Mouse (Mus musculus): Measurements from ENCODE around the gene Prss33. TPM values are rescaled to one million over a fixed set of nuclear protein-coding genes. Genes with fewer than 3 reads are reported as not detected.

The Prss33 gene
- polyA plus RNA-seq, 1 experiment: not detected

GRCm38 (mm10) chr17:23820731-23821130, 15.1 kb downstream of the Prss33 start:
- WGBS: 96% methylated on average over 5 of the region's 5 CpGs
- no peaks in the 10 kb centered on the region for H3K4me1 ChIP-seq (ENCODE audit: control insufficient read depth, insufficient read depth, low read length)
- no peak for TF ChIP-seq CTCF (IDR thresholded peaks at IDR 0.05; ENCODE audit: control insufficient read depth, insufficient read depth, low read length)
- TF ChIP-seq POLR2A (IDR thresholded peaks at IDR 0.05; ENCODE audit: borderline replicate concordance, control insufficient read depth, low read depth, low read length): no peak
- no peak overlapping the region for H3K27ac ChIP-seq (ENCODE audit: control insufficient read depth, insufficient read depth, low read depth, low read length, poor library complexity)
- H3K4me3 ChIP-seq (replicated peaks; ENCODE audit: control insufficient read depth, low read depth, low read length): no peak overlapping the region

- no peak for TF ChIP-seq POLR2A (IDR thresholded peaks at IDR 0.05; ENCODE audit: borderline replicate concordance, control insufficient read depth, low read depth, low read length)
- no peak for TF ChIP-seq CTCF (IDR thresholded peaks at IDR 0.05; ENCODE audit: control insufficient read depth, insufficient read depth, low read length)
- H3K4me1 ChIP-seq (ENCODE audit: control insufficient read depth, insufficient read depth, low read length): no peaks in the 10 kb centered on the region
- no peak overlapping the region for H3K27ac ChIP-seq (ENCODE audit: control insufficient read depth, insufficient read depth, low read depth, low read length, poor library complexity)
- 97% methylated on average over 25 of the region's 25 CpGs for WGBS
- H3K4me3 ChIP-seq (replicated peaks; ENCODE audit: control insufficient read depth, low read depth, low read length): no peak overlapping the region
Measured at GRCm38 (mm10) chr17:23819235-23819634, 16.6 kb downstream of the Prss33 start.

GRCm38 (mm10) chr17:23818579-23818978, 17.3 kb downstream of the Prss33 start:
- TF ChIP-seq CTCF (IDR thresholded peaks at IDR 0.05; ENCODE audit: control insufficient read depth, insufficient read depth, low read length): no peak
- TF ChIP-seq POLR2A (IDR thresholded peaks at IDR 0.05; ENCODE audit: borderline replicate concordance, control insufficient read depth, low read depth, low read length): no peak
- 96% methylated on average over 8 of the region's 8 CpGs for WGBS
- H3K4me3 ChIP-seq (replicated peaks; ENCODE audit: control insufficient read depth, low read depth, low read length): no peak overlapping the region
- no peaks in the 10 kb centered on the region for H3K4me1 ChIP-seq (ENCODE audit: control insufficient read depth, insufficient read depth, low read length)
- H3K27ac ChIP-seq (ENCODE audit: control insufficient read depth, insufficient read depth, low read depth, low read length, poor library complexity): no peak overlapping the region

- no peak for TF ChIP-seq POLR2A (IDR thresholded peaks at IDR 0.05; ENCODE audit: borderline replicate concordance, control insufficient read depth, low read depth, low read length)
- TF ChIP-seq CTCF (IDR thresholded peaks at IDR 0.05; ENCODE audit: control insufficient read depth, insufficient read depth, low read length): no peak
- no peak overlapping the region for H3K4me3 ChIP-seq (replicated peaks; ENCODE audit: control insufficient read depth, low read depth, low read length)
- H3K27ac ChIP-seq (ENCODE audit: control insufficient read depth, insufficient read depth, low read depth, low read length, poor library complexity): no peak overlapping the region
- H3K4me1 ChIP-seq (ENCODE audit: control insufficient read depth, insufficient read depth, low read length): no peaks in the 10 kb centered on the region
- WGBS: 97% methylated on average over 16 of the region's 16 CpGs
Measured at GRCm38 (mm10) chr17:23815641-23816040, 20.2 kb downstream of the Prss33 start.

GRCm38 (mm10) chr17:23807918-23808317, 27.9 kb downstream of the Prss33 start:
- no peak overlapping the region for H3K4me3 ChIP-seq (replicated peaks; ENCODE audit: control insufficient read depth, low read depth, low read length)
- TF ChIP-seq POLR2A (IDR thresholded peaks at IDR 0.05; ENCODE audit: borderline replicate concordance, control insufficient read depth, low read depth, low read length) (no peak), CTCF (IDR thresholded peaks at IDR 0.05; ENCODE audit: control insufficient read depth, insufficient read depth, low read length) (no peak)
- H3K4me1 ChIP-seq (ENCODE audit: control insufficient read depth, insufficient read depth, low read length): peaks cover 1% of the 10 kb centered on the region; the same call in 1 of the 2 replicates
- H3K27ac ChIP-seq (ENCODE audit: control insufficient read depth, insufficient read depth, low read depth, low read length, poor library complexity): no peak overlapping the region
- WGBS: 90% methylated on average over 3 of the region's 3 CpGs

- TF ChIP-seq POLR2A (IDR thresholded peaks at IDR 0.05; ENCODE audit: borderline replicate concordance, control insufficient read depth, low read depth, low read length): peak; percentile 24; the same call in 1 of the 2 replicates
- TF ChIP-seq CTCF (IDR thresholded peaks at IDR 0.05; ENCODE audit: control insufficient read depth, insufficient read depth, low read length): peak; percentile 26; the same call in 1 of the 2 replicates
- H3K4me1 ChIP-seq (ENCODE audit: control insufficient read depth, insufficient read depth, low read length): peaks cover 1% of the 10 kb centered on the region; the same call in 1 of the 2 replicates
- WGBS: 54% methylated on average over 25 of the region's 25 CpGs
- peak overlapping the region; percentile 20; the same call in 1 of the 2 replicates for H3K27ac ChIP-seq (ENCODE audit: control insufficient read depth, insufficient read depth, low read depth, low read length, poor library complexity)
- H3K4me3 ChIP-seq (replicated peaks; ENCODE audit: control insufficient read depth, low read depth, low read length): no peak overlapping the region
Measured at GRCm38 (mm10) chr17:23806867-23807266, 29.0 kb downstream of the Prss33 start.

DNA sequence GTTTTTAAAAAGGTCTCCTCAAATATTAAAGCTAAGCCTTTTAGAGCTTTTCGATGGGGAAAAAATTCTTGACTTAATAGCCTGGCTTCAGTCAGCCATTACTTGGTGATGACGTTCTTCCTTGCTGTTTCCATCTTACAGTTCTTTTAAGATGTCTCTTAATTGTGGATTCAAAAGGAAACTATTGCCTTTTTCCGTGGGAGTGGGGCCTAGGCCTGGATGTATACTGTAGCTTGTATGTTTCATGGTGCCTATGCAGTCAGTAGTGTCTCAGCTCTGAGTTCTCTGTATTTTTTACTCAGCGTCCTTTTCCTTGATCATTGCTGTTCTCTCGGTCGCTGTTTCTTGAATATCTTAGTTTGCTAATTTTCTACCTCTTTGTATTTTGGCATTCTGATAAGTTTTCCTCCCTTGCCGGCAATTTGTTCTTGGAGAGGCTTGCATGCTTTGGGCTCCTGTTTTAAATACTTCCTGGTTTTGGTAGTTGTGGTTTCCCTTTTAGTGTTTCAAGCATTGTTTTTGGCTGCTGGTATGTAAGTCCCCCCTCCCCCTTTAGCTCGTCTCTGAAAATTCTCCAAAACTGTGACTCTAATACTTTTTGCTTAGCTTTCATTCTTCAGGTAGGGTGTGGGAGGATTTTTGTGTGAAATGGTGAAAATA, 31.3 kb downstream of the Prss33 start:
- no peak for TF ChIP-seq CTCF (IDR thresholded peaks at IDR 0.05; ENCODE audit: control insufficient read depth, insufficient read depth, low read length)
- TF ChIP-seq POLR2A (IDR thresholded peaks at IDR 0.05; ENCODE audit: borderline replicate concordance, control insufficient read depth, low read depth, low read length): no peak
- H3K4me3 ChIP-seq (replicated peaks; ENCODE audit: control insufficient read depth, low read depth, low read length): peak overlapping the region; percentile 64
- WGBS: 0% methylated on average over 8 of the region's 8 CpGs
- H3K27ac ChIP-seq (ENCODE audit: control insufficient read depth, insufficient read depth, low read depth, low read length, poor library complexity): peak overlapping the region; percentile 36; the same call in 1 of the 2 replicates
- peaks cover 1% of the 10 kb centered on the region; the same call in 1 of the 2 replicates for H3K4me1 ChIP-seq (ENCODE audit: control insufficient read depth, insufficient read depth, low read length)

DNA sequence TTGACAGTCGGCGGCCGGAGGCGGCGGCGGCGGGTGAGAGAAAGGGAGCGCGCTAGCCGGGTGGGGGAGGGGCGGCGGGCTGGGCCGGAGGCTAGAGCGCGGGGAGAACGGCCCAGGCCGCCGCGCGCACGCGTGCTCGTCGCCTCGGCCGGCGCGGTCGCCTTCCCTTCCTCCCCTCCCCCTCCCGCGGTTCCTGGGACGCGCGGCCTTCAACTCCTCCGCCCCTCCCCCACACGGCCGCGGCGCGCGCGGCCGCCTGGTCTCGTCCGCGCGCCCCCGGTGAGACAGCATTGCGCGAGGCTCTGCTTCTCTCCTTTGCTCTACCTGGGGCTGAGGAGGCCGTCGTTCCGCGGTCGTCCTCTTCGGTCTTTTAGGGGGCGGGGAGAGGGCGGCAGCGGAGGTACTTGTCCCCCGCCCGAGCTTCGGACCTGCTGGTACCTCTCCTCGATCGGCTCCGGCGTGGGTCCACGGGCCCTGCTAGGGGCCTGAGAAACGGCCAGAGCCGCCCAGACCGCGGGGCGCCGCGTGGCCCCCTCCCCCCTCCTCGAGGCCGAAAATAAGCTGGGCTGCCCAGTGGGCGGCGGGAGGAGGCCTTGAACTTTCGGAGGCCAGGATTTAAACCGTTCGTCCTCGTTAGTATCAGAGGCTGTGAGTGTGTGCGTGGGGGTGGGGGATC, 32.4 kb downstream of the Prss33 start:
- peaks cover 1% of the 10 kb centered on the region; the same call in 1 of the 2 replicates for H3K4me1 ChIP-seq (ENCODE audit: control insufficient read depth, insufficient read depth, low read length)
- WGBS: under 1% methylated on average over 78 of the region's 83 CpGs
- peak overlapping the region; percentile 64 for H3K4me3 ChIP-seq (replicated peaks; ENCODE audit: control insufficient read depth, low read depth, low read length)
- TF ChIP-seq CTCF (IDR thresholded peaks at IDR 0.05; ENCODE audit: control insufficient read depth, insufficient read depth, low read length): no peak
- TF ChIP-seq POLR2A (IDR thresholded peaks at IDR 0.05; ENCODE audit: borderline replicate concordance, control insufficient read depth, low read depth, low read length): no peak
- peak overlapping the region; percentile 98 for H3K27ac ChIP-seq (ENCODE audit: control insufficient read depth, insufficient read depth, low read depth, low read length, poor library complexity)
